17 mouse cellular contexts compared by ENCODE assay signal in the genomic region with DNA sequence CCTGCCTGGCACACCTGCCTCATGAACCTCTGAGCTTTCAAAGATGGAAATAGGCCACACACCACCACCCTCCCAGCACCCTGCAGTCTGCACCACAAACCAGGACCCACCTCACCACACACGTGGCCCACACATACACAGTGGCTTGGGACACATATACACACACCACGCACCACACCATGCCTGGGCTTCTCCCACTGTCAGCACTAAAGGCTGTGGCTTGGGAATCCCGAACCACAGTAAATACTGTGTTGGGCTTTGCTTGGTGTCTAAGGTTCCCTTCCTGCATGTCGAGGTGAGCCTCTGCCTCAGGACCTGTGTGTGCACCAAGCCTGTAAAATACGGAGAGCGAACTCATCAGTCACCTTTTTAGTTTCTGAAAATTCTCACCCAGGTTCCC.
DNase-seq lines count a peak whose midpoint lies in the region; ATAC-seq lines count a peak whose summit lies in the region.
"Had no signal": no experiment of that assay in that cellular context is flagged by ENCODE, and none has a peak within 500 bp of the region (broad histone marks: within the 10 kb centered on the region; RNA-seq: fewer than 3 reads in every experiment).

No protein-coding gene starts in this region.

- no peak overlapping the region for H3K27ac ChIP-seq in hindbrain, embryonic 11.5 days (ENCODE audit: low read depth, low read length)
- H3K27ac ChIP-seq in hindbrain, embryonic 12.5 days, result no peak overlapping the region
- no peak overlapping the region for H3K27ac ChIP-seq in neural tube, embryonic 14.5 days (ENCODE audit: low read depth, low read length)
- H3K27ac ChIP-seq in embryonic facial prominence, embryonic 10.5 days (replicated peaks), result no peak overlapping the region
- H3K27ac ChIP-seq in liver, embryonic 12.5 days, result no peak overlapping the region
- H3K27ac ChIP-seq: gastrocnemius, adult 2 months; midbrain, embryonic 15.5 days had no signal

- no peaks in the 10 kb centered on the region for H3K9me3 ChIP-seq in hindbrain, embryonic 11.5 days (ENCODE audit: control insufficient read depth, low read length)
- H3K9me3 ChIP-seq in hindbrain, embryonic 12.5 days (replicated peaks), result no peaks in the 10 kb centered on the region
- H3K9me3 ChIP-seq in neural tube, embryonic 14.5 days (ENCODE audit: control insufficient read depth, low read length), result no peaks in the 10 kb centered on the region
- no peaks in the 10 kb centered on the region for H3K9me3 ChIP-seq in embryonic facial prominence, embryonic 10.5 days
- no peaks in the 10 kb centered on the region for H3K9me3 ChIP-seq in liver, embryonic 12.5 days (replicated peaks)
- H3K9me3 ChIP-seq: heart, embryonic 12.5 days; midbrain, embryonic 15.5 days had no signal

- no peak overlapping the region for H3K4me2 ChIP-seq in hindbrain, embryonic 11.5 days (replicated peaks; ENCODE audit: low read depth, low read length)
- H3K4me2 ChIP-seq in hindbrain, embryonic 12.5 days (replicated peaks), result no peak overlapping the region
- H3K4me2 ChIP-seq in neural tube, embryonic 14.5 days (ENCODE audit: low read depth, low read length), result no peak overlapping the region
- H3K4me2 ChIP-seq in liver, embryonic 12.5 days, result no peak overlapping the region
- H3K4me2 ChIP-seq: heart, embryonic 12.5 days; midbrain, embryonic 15.5 days had no signal

- peaks cover 7% of the 10 kb centered on the region for H3K4me1 ChIP-seq in hindbrain, embryonic 11.5 days (replicated peaks; ENCODE audit: control insufficient read depth, insufficient read depth, low read length)
- H3K4me1 ChIP-seq in hindbrain, embryonic 12.5 days, result peaks cover 33% of the 10 kb centered on the region
- 0 out of 2 replicates have a peak, but pooled peaks cover 11% of the 10 kb centered on the region for H3K4me1 ChIP-seq in neural tube, embryonic 14.5 days (ENCODE audit: control insufficient read depth, insufficient read depth, low read length)
- peaks cover 33% of the 10 kb centered on the region for H3K4me1 ChIP-seq in embryonic facial prominence, embryonic 10.5 days
- H3K4me1 ChIP-seq in liver, embryonic 12.5 days, result no peaks in the 10 kb centered on the region

- 15% methylated on average over 6 of the region's 6 CpGs for WGBS in hindbrain, embryonic 11.5 days
- WGBS in hindbrain, embryonic 12.5 days, result 14% methylated on average over 6 of the region's 6 CpGs
- WGBS in neural tube, embryonic 14.5 days, result 17% methylated on average over 6 of the region's 6 CpGs
- WGBS in embryonic facial prominence, embryonic 10.5 days, result 8% methylated on average over 6 of the region's 6 CpGs
- 15% methylated on average over 6 of the region's 6 CpGs for WGBS in liver, embryonic 12.5 days (ENCODE audit: insufficient replicate concordance)

- H3K9ac ChIP-seq in hindbrain, embryonic 11.5 days (ENCODE audit: low read depth, low read length), result no peak overlapping the region
- H3K9ac ChIP-seq in hindbrain, embryonic 12.5 days, result no peak overlapping the region
- H3K9ac ChIP-seq in neural tube, embryonic 14.5 days (replicated peaks; ENCODE audit: low read depth, low read length), result no peak overlapping the region
- H3K9ac ChIP-seq in liver, embryonic 12.5 days, result no peak overlapping the region
- H3K9ac ChIP-seq: heart, embryonic 12.5 days; midbrain, embryonic 15.5 days had no signal

- peak; percentile 20 for DNase-seq in hindbrain, embryonic 11.5 days (ENCODE audit: low spot score)
- no peak for DNase-seq in neural tube, embryonic 10.5 days (ENCODE audit: extremely low spot score, low spot score)
- DNase-seq in embryonic facial prominence, embryonic 10.5 days (ENCODE audit: low spot score), result peak; percentile 23
- DNase-seq in left cerebral cortex, adult 11 months (ENCODE audit: low spot score), result no peak
- DNase-seq: adrenal gland, postnatal 25 days; cerebellum, postnatal 25 days; gastrocnemius, adult 2 months; kidney, postnatal 4 days; layer of hippocampus, postnatal 36 days; liver; thymus, postnatal 25 days had no signal

- H3K36me3 ChIP-seq in hindbrain, embryonic 11.5 days (ENCODE audit: control insufficient read depth, insufficient read depth, low read length), result no peaks in the 10 kb centered on the region
- H3K36me3 ChIP-seq in hindbrain, embryonic 12.5 days, result no peaks in the 10 kb centered on the region
- H3K36me3 ChIP-seq in neural tube, embryonic 14.5 days (ENCODE audit: control insufficient read depth, insufficient read depth, low read length), result no peaks in the 10 kb centered on the region
- H3K36me3 ChIP-seq in embryonic facial prominence, embryonic 10.5 days (replicated peaks), result no peaks in the 10 kb centered on the region
- no peaks in the 10 kb centered on the region for H3K36me3 ChIP-seq in liver, embryonic 12.5 days
- H3K36me3 ChIP-seq: heart, embryonic 12.5 days; midbrain, embryonic 15.5 days had no signal

- no peak overlapping the region for H3K4me3 ChIP-seq in hindbrain, embryonic 11.5 days (ENCODE audit: low read depth, low read length)
- H3K4me3 ChIP-seq in hindbrain, embryonic 12.5 days, result no peak overlapping the region
- no peak overlapping the region for H3K4me3 ChIP-seq in neural tube, embryonic 14.5 days (ENCODE audit: low read depth, low read length)
- no peak overlapping the region for H3K4me3 ChIP-seq in embryonic facial prominence, embryonic 10.5 days
- H3K4me3 ChIP-seq in liver, embryonic 12.5 days, result no peak overlapping the region
- H3K4me3 ChIP-seq: gastrocnemius, adult 2 months; heart, embryonic 12.5 days; midbrain, embryonic 15.5 days had no signal

- peaks cover 3% of the 10 kb centered on the region; the same call in 1 of the 2 replicates for H3K27me3 ChIP-seq in hindbrain, embryonic 11.5 days (ENCODE audit: control insufficient read depth, insufficient read depth, low read length)
- H3K27me3 ChIP-seq in hindbrain, embryonic 12.5 days, result peaks cover 48% of the 10 kb centered on the region
- H3K27me3 ChIP-seq in neural tube, embryonic 14.5 days (ENCODE audit: control insufficient read depth, insufficient read depth, low read length), result peaks cover 14% of the 10 kb centered on the region
- H3K27me3 ChIP-seq in embryonic facial prominence, embryonic 10.5 days (replicated peaks; ENCODE audit: low read depth, poor library complexity, severe bottlenecking), result peaks cover 92% of the 10 kb centered on the region
- H3K27me3 ChIP-seq in liver, embryonic 12.5 days (replicated peaks), result peaks cover 34% of the 10 kb centered on the region

- ATAC-seq in hindbrain, embryonic 11.5 days (ENCODE audit: low FRiP score), result no peak
- ATAC-seq in hindbrain, embryonic 12.5 days (ENCODE audit: low FRiP score), result no peak
- peak; percentile 42; the same call in 1 of the 2 replicates for ATAC-seq in neural tube, embryonic 14.5 days (ENCODE audit: low read depth)
- ATAC-seq in liver, embryonic 12.5 days, result no peak
- ATAC-seq: lung, postnatal 0 days; midbrain, embryonic 15.5 days had no signal

Comparison
In these comparisons a context has a peak if more than half of its experiments do, and no peak if none do; other contexts are left out.
1. DNase-seq: peak in hindbrain, embryonic 11.5 days (single experiment) and embryonic facial prominence, embryonic 10.5 days (single experiment); none in neural tube, embryonic 10.5 days (single experiment) and left cerebral cortex, adult 11 months (single experiment).